Mouse (Mus musculus): ENCODE measurements around the gene Tox2. TPM values are rescaled to one million over a fixed set of nuclear protein-coding genes. Genes with fewer than 3 reads are reported as not detected.
A peak's percentile ranks its signal among the peaks of the same experiment; 100 is the strongest.

The Tox2 gene
- total RNA-seq, 2 experiments from 2014 or later = 28.2 to 31.0 TPM

GRCm38 (mm10) chr2:163243917-163244852 lies 41.3 kb downstream of the Tox2 start:
- DNase-seq (ENCODE audit: low spot score in 2 of 2) = peak in 1 of 2 experiments; percentile 57
- intact Hi-C loops (cut with DNase I) = loop anchor here (5.0 kb wide), 1 partner anchor 37 kb away; no protein-coding TSS in a partner anchor

DNA sequence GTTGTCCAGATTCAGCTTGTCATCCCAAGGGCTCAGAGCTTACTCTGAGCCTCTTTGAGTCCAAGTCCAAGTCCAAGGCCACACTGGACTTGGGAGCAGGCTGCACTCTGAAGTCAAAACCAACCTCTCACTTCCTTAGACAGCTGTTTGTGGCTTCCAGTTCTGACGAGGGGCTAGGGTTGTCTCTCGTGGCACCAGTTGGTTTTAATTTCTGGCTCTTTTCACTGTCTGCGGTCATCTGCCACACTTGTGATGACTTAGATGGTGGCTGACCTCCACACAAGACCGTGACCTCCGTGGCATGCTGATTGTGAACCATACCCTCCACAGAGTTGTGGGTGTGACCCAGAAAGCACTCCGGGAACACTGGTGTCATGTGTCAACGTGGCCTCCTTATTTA lies 46.0 kb downstream of the Tox2 start:
- intact Hi-C loops (cut with DNase I) = no loop called here

DNA sequence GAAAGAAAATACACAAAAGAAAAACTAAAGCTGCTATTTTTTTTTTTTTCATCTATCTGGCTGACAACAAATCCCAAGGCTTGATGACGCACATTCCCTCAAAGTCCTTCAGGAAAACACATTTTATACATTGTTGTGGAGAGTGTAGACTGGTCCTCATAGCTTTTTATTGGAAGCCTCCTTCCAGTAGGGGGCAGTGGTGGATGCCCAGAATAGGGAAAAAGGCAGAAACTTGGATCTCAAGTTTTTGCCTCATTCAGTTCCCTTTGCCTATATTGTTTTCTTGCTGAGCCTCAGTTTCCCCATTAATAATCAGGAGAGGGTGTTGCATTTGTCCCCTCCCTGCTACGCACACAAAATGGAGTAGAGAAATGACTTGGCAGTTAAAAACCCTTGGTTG lies 49.7 kb downstream of the Tox2 start:
- intact Hi-C loops (cut with DNase I) = no loop called here

More for the DNA sequence above, 46.0 kb downstream of the Tox2 start:
- no peak for DNase-seq (ENCODE audit: low spot score in 2 of 2)

GRCm38 (mm10) chr2:163253248-163254099 lies 50.5 kb downstream of the Tox2 start:
- DNase-seq (ENCODE audit: low spot score in 2 of 2) = no peak
- intact Hi-C loops (cut with DNase I) = no loop called here

More for the DNA sequence above, 49.7 kb downstream of the Tox2 start:
- no peak for DNase-seq (ENCODE audit: low spot score in 2 of 2)

- DNase-seq (ENCODE audit: low spot score in 2 of 2) = no peak
- intact Hi-C loops (cut with DNase I) = no loop called here
Measured at GRCm38 (mm10) chr2:163254228-163254627, 51.3 kb downstream of the Tox2 start.

DNA sequence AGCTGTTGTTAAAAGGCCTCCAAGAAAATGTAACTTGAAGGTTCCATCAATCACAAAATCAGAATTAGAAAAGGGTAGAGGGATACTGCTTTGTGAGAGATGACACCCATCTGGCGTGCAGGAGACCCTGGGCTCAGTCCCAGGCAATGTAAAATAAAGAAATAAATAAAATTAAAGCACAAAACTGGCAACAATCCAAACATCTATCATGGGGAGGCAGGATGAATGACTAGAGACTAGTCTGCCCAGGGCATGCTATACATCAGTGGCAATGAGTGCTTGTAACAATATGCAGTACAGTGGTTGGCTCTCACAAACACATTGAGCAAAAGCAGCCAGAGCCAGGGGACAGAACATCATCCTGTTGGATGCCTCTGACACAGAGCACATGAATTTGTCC lies 53.8 kb downstream of the Tox2 start:
- intact Hi-C loops (cut with DNase I) = no loop called here
- no peak for DNase-seq (ENCODE audit: low spot score in 2 of 2)

DNA sequence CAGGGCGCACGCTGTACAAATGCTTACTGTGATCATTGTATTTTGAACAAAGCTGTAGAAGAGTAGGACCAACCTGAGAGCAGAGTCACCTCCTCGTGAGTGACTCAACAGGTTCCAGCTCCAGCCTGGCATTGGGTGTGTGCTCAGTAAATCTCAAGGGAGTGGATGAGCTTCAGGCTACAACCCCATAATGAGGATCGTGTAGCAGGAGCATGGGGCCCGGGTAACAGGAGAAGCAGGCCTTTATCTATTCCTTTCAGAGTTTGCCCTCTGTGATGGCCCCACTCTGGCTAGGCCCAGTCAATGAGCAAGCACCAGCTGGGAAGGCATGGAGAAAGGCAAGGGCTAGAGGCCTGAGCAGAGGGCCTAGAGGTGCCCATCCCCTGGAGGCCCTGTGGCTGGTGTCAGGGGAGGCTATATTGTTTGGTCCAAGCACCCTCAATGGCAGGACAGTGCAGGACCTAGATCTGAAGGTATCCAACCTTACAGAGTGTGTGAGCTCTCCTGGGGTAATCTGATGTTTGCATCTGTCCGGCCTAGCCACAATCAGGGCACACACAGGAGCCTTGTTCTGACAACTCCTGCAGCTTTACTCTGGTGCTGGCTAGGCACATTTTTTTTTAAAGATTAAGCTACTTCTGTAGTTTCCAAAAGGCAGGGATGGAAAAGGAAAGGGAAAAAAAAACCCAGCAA lies 58.6 kb downstream of the Tox2 start:
- no peak for DNase-seq (ENCODE audit: low spot score in 2 of 2)
- intact Hi-C loops (cut with DNase I) = no loop called here

DNA sequence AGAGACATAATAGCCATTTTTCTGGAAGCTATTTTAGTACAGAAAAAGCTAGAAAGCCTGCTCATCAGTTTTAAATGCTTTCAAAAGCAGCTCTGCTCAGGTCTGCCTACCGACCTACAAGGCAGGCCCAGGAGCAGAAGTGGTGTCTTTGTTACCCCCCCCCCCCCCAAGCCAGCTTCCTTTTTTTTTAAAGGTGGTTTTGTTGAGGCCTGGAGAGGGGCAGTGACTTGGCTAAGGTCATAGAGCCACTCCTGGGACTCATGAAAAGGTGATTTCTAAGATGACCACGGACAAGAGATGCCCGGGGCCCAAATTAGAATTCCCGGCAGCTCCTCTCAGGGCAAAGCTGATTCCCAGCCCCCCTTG lies 59.1 kb downstream of the Tox2 start:
- intact Hi-C loops (cut with DNase I) = no loop called here

DNA sequence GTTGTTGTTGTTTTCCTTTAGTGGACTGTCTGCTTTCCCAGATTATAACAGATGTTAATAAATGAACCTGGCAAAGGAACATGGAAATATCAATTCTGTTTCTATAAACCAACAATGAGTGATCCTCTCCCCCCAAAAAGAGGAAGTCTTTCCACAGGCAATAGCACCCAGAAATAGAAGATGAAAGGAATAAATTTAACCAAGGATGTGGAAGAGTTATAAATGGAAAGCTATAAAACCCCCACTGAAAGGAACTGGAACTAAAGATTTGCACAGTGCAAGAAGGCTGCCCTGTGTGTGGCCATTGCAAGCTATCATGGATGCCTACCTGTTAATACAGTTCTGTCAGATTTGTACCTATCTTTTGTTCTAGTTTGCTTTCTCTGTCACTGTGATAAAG lies 64.2 kb downstream of the Tox2 start:
- intact Hi-C loops (cut with DNase I) = no loop called here
- DNase-seq (ENCODE audit: low spot score in 2 of 2) = no peak

More for the DNA sequence above, 59.1 kb downstream of the Tox2 start:
- DNase-seq (ENCODE audit: low spot score in 2 of 2) = no peak

- intact Hi-C loops (cut with DNase I) = no loop called here
- DNase-seq (ENCODE audit: low spot score in 2 of 2) = no peak
Measured at GRCm38 (mm10) chr2:163271581-163272492, 68.9 kb downstream of the Tox2 start.

DNA sequence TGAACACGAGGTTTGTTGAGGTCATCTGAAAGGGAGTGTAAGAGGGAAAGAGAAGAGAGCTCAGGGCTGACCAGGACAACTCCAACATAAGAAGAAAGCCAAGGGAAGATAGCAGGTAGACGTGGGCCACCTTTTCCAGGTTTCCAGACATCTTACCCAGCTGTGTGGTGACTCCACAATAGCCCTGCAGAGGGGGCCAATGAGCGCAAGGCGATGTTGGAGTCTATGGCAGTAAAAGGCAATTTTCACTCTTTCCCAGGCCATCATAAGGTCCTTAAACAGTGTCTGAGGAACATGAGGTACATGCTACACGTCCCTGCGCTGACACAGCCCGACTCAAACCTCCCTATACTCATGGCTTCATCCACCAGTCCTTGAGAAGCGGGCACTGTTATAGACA lies 70.9 kb downstream of the Tox2 start:
- DNase-seq (ENCODE audit: low spot score in 2 of 2) = no peak
- intact Hi-C loops (cut with DNase I) = no loop called here

DNA sequence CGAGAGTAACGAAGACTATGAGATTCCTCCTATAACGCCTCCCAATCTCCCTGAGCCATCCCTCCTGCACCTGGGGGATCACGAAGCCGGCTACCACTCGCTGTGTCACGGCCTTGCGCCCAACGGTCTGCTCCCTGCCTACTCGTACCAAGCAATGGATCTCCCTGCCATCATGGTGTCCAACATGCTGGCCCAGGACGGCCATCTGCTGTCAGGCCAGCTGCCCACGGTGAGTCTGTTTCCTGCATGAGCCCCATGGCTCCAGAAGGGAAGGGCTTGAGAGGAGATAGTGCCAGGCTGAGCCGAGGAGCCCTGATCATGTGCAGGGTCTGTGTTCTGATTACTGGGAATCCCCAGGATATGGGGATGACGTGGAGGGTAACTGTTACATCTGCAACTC lies 73.1 kb downstream of the Tox2 start:
- no peak for DNase-seq (ENCODE audit: low spot score in 2 of 2)
- intact Hi-C loops (cut with DNase I) = no loop called here

DNA sequence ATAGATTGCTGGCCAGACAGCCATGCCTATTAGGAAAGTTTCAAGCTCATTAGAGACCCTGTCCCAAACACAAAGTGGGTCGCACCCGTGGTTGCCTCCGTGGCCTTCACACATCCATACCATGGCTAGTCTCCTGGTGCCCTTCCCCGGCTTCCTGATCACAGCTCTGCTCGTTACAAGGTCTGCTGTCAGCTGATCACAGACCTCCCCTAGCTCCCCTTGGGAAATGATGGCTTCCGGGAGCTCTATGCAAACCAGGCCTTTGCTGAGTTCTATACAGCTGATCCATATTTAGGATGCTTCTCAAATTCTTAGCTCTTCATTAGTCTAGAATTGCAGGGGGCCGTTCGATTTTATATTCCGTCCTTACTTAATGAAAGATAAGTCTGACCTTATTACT lies 75.1 kb downstream of the Tox2 start:
- no peak for DNase-seq (ENCODE audit: low spot score in 2 of 2)
- intact Hi-C loops (cut with DNase I) = no loop called here

DNA sequence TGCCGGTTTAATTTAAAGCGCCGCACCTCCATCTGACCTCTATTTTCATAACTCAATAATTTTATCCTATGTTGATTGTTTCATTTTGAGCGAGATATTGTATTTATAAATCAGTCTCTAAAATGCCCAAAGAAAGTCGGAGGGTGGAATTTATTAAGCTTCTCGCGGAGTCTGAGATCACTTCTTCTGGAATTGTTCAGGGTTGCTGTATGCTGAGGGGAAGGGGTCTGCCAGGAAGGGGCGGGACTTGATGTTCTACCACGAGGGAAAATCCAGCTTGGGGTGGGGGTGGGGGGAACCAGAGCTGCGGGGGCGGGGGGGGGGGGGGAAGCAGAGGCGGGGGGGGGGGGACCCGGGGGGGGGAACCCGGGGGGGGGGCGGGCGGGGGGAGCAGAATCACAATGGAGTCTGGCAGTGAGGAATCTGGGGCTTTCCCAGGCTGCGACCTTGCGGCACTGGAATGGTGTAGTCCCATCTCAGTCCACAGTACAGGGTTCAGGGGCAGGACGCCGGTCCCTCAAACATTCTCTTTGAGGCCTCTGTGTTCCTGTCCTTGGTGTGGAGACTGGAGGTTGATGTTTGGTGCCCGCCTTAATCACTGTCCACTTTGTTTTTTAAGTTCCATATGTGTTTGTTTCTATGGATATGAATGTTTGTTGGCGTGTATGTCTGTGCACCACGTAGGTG lies 77.9 kb downstream of the Tox2 start:
- DNase-seq (ENCODE audit: low spot score in 2 of 2) = no peak
- intact Hi-C loops (cut with DNase I) = no loop called here

- DNase-seq (ENCODE audit: low spot score in 2 of 2) = no peak
- intact Hi-C loops (cut with DNase I) = no loop called here
Measured at GRCm38 (mm10) chr2:163284856-163285255, 81.9 kb downstream of the Tox2 start.

DNA sequence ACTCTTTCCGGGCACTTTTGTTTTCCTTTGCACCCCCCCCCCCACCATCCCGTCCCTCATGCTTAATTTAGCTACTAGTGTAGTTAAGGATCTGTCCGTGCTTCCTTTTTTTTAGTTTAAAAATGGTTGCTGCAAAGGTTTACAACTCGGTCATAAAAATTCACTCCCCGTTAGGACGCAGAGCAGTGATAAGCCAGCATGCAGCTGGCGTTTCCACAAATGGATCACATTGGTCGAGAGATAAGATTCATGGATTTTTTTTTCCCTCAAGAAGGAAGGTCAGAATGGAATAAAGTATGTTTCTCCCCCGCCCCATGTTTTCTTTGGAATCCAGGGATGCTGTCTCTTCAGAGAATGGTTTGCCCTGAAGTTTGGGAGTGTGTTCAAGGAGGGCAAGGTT lies 82.4 kb downstream of the Tox2 start:
- intact Hi-C loops (cut with DNase I) = no loop called here
- no peak for DNase-seq (ENCODE audit: low spot score in 2 of 2)

- DNase-seq (ENCODE audit: low spot score in 2 of 2) = no peak
- intact Hi-C loops (cut with DNase I) = no loop called here
Measured at GRCm38 (mm10) chr2:163285762-163286161, 82.8 kb downstream of the Tox2 start.

- intact Hi-C loops (cut with DNase I) = no loop called here
- DNase-seq (ENCODE audit: low spot score in 2 of 2) = no peak
Measured at GRCm38 (mm10) chr2:163288881-163289379, 86.0 kb downstream of the Tox2 start.
